Mouse (Mus musculus): Measurements from ENCODE around the gene BC024978. TPM values are rescaled to one million over a fixed set of nuclear protein-coding genes. Genes with fewer than 3 reads are reported as not detected.
"Not testable (repeated sequence)": the region's sequence is repeated elsewhere in the genome, so short reads cannot be mapped to it uniquely, and the experiment has no call there.

The BC024978 gene
- total RNA-seq, 4 experiments from 2014 or later = 24.7 to 29.3 (median 27.4) TPM

- DNase-seq = peak; percentile 70
Observed at GRCm38 (mm10) chr7:27224877-27225575, 29.4 kb downstream of the BC024978 start.

GRCm38 (mm10) chr7:27227276-27227675 is 31.7 kb downstream of the BC024978 start:
- peak; percentile 24 for DNase-seq

GRCm38 (mm10) chr7:27227676-27228075 is 32.1 kb downstream of the BC024978 start:
- peak; percentile 37 for DNase-seq

GRCm38 (mm10) chr7:27228281-27228821 is 32.8 kb downstream of the BC024978 start, which contains the start of gene Itpkc:
Gene Itpkc (minus strand): TSS chr7:27228661.
- DNase-seq = peak; percentile 90

GRCm38 (mm10) chr7:27228865-27229264 is 33.3 kb downstream of the BC024978 start:
- DNase-seq = no peak

- DNase-seq = no peak
Observed at GRCm38 (mm10) chr7:27230781-27231180, 35.2 kb downstream of the BC024978 start.

- DNase-seq = peak; percentile 94
Observed at GRCm38 (mm10) chr7:27231693-27232331, 36.2 kb downstream of the BC024978 start.

- DNase-seq = peak; percentile 96
Observed at GRCm38 (mm10) chr7:27232781-27233281, 37.2 kb downstream of the BC024978 start, which contains the start of gene Coq8b. Gene Coq8b (plus strand): TSS chr7:27233023.

GRCm38 (mm10) chr7:27233300-27233699 is 37.7 kb downstream of the BC024978 start:
- DNase-seq = no peak

- peak; percentile 65 for DNase-seq
Observed at GRCm38 (mm10) chr7:27235726-27236125, 40.1 kb downstream of the BC024978 start.

GRCm38 (mm10) chr7:27237527-27237926 is 41.9 kb downstream of the BC024978 start:
- no peak for DNase-seq

GRCm38 (mm10) chr7:27238568-27238967 is 43.0 kb downstream of the BC024978 start:
- no peak for DNase-seq

- no peak for DNase-seq
Observed at GRCm38 (mm10) chr7:27243211-27243610, 47.6 kb downstream of the BC024978 start.

- not testable (repeated sequence) for DNase-seq
Observed at GRCm38 (mm10) chr7:27244088-27244487, 48.5 kb downstream of the BC024978 start.

- no peak for DNase-seq
Observed at GRCm38 (mm10) chr7:27249146-27249545, 53.6 kb downstream of the BC024978 start.

- DNase-seq = no peak
Observed at GRCm38 (mm10) chr7:27249928-27250327, 54.3 kb downstream of the BC024978 start.

- DNase-seq = no peak
Observed at GRCm38 (mm10) chr7:27251946-27252345, 56.4 kb downstream of the BC024978 start.

- no peak for DNase-seq
Observed at GRCm38 (mm10) chr7:27255721-27256120, 60.1 kb downstream of the BC024978 start.

GRCm38 (mm10) chr7:27257046-27257851 is 61.7 kb downstream of the BC024978 start:
- peak; percentile 44 for DNase-seq

GRCm38 (mm10) chr7:27257852-27258204 is 62.2 kb downstream of the BC024978 start:
- DNase-seq = no peak

GRCm38 (mm10) chr7:27258205-27258899 is 62.8 kb downstream of the BC024978 start, which contains the start of gene Numbl:
Gene Numbl (plus strand): TSS chr7:27258433.
- peak; percentile 92 for DNase-seq

- no peak for DNase-seq
Observed at GRCm38 (mm10) chr7:27259271-27259721, 63.7 kb downstream of the BC024978 start.

Measured in adrenal gland, adult 8-10 months (tissue).